Mouse (Mus musculus) midbrain, embryonic 16.5 days (tissue): ENCODE data around the gene 1700067P10Rik. TPM values are rescaled to one million over a fixed set of nuclear protein-coding genes. Genes with fewer than 3 reads are reported as not detected.

Experiments used
- ATAC-seq: fragments of 200-750 bp; cut with Nextera tagmentation; 2 replicates; pipeline ENCODE4 v1.8.0; 2017; ENCODE audit warnings: moderate TSS enrichment
- H3K27ac ChIP-seq: fragments of 300-500 bp; sonication (generic); 2 replicates; pipeline ENCODE4 v1.5.1; 2014; ENCODE audit warnings: mild to moderate bottlenecking, low read length, mixed read lengths
- H3K27me3 ChIP-seq: fragments of 300-500 bp; sonication (generic); 2 replicates; pipeline ENCODE4 v1.6.1; 2014; ENCODE audit warnings: low read depth, low read length, mixed read lengths; ENCODE audit not compliant: control insufficient read depth, insufficient read depth
- H3K36me3 ChIP-seq: fragments of 300-500 bp; sonication (generic); 2 replicates; pipeline ENCODE4 v1.6.1; 2014; ENCODE audit warnings: mild to moderate bottlenecking, low read length, moderate library complexity, mixed read lengths; ENCODE audit not compliant: control insufficient read depth, insufficient read depth
- H3K4me1 ChIP-seq: fragments of 300-500 bp; sonication (generic); 2 replicates; pipeline ENCODE4 v1.6.1; 2014; ENCODE audit warnings: mild to moderate bottlenecking, low read length, mixed read lengths; ENCODE audit not compliant: control insufficient read depth, insufficient read depth
- H3K4me2 ChIP-seq: fragments of 300-500 bp; sonication (generic); 2 replicates; pipeline ENCODE4 v1.6.1; 2014; ENCODE audit warnings: mild to moderate bottlenecking, low read length, mixed read lengths
- H3K4me3 ChIP-seq: fragments of 300-500 bp; sonication (generic); 2 replicates; pipeline ENCODE4 v1.5.1; 2014; ENCODE audit warnings: low read depth, mild to moderate bottlenecking, low read length, moderate library complexity, mixed read lengths
- H3K9ac ChIP-seq: fragments of 300-500 bp; sonication (generic); 2 replicates; pipeline ENCODE4 v1.6.1; 2014; ENCODE audit warnings: low read depth, low read length, mixed read lengths
- H3K9me3 ChIP-seq: fragments of 300-500 bp; sonication (generic); replicated peaks from 2 replicates; pipeline ENCODE4 v1.6.1; 2014; ENCODE audit warnings: mild to moderate bottlenecking, low read length, mixed read lengths; ENCODE audit not compliant: control insufficient read depth, poor library complexity, severe bottlenecking
- WGBS: fragments of 180-500 bp; shearing (Covaris S2); extraction: QIAGEN DNeasy Blood & Tissue Kit; methylation state at CpG from one replicate; pipeline ENCODE4 v1.1.7; 2014; 5-methylcytosine and 5-hydroxymethylcytosine counted together
- polyA plus RNA-seq: library from polyadenylated mRNA; unstranded; fragments of >200 nt; fragmentation: Nextera tagmentation; extraction: Ambion mirVana; gene quantifications from 2 replicates; pipeline ENCODE4 v1.2.1, GENCODE M21; 2015

Gene 1700067P10Rik
- not detected in 2 replicates for polyA plus RNA-seq

DNA sequence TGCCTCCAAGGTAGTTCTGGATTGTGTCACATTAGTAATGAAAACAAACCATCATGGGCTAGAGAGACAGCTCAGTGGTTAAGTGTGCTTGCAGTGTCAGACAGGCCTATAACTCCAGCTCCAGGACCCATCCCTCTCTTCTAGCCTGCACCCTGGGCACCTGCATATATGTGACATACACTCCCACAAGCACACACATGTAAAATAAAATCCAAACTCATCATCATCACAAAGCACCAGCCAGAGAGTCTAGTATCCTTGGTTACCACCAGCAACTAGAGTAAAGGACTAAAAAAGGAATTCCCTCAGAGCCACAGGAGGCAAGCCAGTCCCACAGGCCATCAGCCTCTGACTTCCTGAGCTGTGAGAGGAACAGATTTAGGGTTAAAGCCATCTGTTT is at the start of gene 1700067P10Rik:
Gene 1700067P10Rik (plus strand): TSS at position 301 of the 400 bp plus-strand sequence.
- H3K27me3 ChIP-seq = peaks cover 5% of the 10 kb centered on the region; the same call in 1 of the 2 replicates
- H3K9ac ChIP-seq = no peak within 1 kb of the TSS
- no peaks in the 10 kb centered on the region for H3K9me3 ChIP-seq
- no peak within 1 kb of the TSS for H3K4me2 ChIP-seq
- H3K27ac ChIP-seq = no peak within 1 kb of the TSS
- H3K36me3 ChIP-seq = no peaks in the 10 kb centered on the region
- no peaks in the 10 kb centered on the region; the same call in 1 of the 2 replicates for H3K4me1 ChIP-seq
- ATAC-seq = no peak
- no peak within 1 kb of the TSS for H3K4me3 ChIP-seq

DNA sequence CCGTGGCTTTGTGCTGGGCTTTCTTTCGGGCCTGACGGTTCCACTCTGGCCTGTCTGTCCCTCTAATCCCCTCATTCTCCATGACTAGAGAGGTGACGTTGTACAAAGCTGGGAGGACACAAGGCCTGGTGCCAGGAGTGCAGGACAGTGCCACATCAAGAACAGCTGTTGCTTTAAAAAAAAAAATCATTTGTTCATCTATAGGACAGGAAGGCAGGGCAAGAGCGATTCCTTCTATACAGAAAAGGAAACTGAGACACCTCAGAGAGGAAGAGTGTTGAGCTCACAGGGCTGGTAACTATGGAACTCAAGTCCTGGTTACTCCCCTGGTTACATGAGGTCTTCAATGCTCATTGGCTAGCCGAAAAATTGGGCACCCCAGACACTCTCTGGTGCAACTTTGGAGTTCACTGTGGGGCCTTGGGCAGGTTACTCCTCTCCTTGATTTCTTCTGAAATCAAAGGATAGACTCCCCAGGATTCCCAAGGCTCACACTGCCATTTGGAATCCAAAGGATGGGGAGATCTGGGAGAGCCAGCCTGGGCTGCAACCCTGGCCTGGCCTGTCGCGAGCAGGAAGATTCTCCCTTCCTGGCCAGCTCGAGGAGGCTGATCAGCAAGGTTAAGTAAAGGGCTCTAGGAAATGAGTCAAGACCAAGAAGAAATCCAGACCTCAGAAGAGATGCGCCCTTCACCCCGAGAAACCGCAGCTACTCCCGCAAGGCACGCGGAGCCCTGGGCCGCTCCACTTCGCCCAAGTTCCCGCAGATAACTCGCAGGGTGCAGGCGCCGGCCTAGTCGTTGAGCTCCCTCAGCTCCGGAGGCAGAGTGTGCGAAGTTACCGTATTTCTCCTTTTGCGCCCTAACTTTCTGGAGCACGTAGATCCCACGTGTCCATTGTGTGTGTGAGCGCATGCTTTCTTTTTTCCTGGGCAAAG is 47.5 kb upstream of the 1700067P10Rik start:
- WGBS = 5% methylated on average over 29 of the region's 29 CpGs
- Histone ChIP-seq H3K36me3 (no peaks in the 10 kb centered on the region), H3K9ac (no peak overlapping the region), H3K27ac (peak overlapping the region; percentile 1; the same call in 1 of the 2 replicates), H3K4me3 (no peak overlapping the region), H3K4me2 (peak overlapping the region; percentile 34), H3K27me3 (no peaks in the 10 kb centered on the region), H3K4me1 (no peaks in the 10 kb centered on the region), H3K9me3 (no peaks in the 10 kb centered on the region)
- peak; percentile 76 for ATAC-seq

DNA sequence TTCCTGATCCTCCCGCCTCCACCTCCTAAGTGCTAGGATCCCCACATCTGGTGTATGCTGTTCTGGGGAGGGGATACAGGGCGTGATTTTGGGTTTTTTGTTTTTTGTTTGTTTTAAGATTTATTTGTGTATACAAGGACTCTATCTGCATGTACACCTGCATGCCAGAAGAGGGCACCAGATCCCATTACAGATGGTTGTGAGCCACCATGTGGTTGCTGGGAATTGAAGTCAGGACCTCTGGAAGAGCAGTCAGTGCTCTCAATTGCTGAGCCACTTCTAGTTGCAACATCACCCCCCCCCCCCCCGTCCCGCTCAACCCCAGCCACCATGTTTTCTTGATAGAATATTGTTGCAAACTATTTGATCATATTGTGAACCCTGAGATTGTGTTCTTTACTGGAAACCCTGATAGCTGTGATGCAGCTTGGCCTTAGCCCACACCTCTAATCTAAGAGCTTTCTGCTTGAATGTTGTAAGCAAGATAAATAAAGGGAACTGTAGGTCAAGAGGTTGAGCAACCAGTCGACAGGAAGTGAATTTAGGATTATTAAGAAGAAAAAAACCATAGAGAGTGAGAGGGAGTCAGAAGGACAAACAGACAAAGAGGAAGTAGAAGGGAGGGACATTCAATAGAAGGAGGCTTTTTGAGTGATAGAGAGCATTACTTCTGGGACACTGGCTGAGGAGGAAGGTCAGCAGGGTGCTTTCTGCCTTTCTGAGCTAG is 45.8 kb upstream of the 1700067P10Rik start:
- H3K9ac ChIP-seq = no peak overlapping the region
- no peak overlapping the region for H3K27ac ChIP-seq
- no peaks in the 10 kb centered on the region for H3K9me3 ChIP-seq
- H3K4me2 ChIP-seq = no peak overlapping the region
- H3K4me1 ChIP-seq = no peaks in the 10 kb centered on the region
- no peaks in the 10 kb centered on the region for H3K36me3 ChIP-seq
- ATAC-seq = no peak
- WGBS = 81% methylated on average over 5 of the region's 5 CpGs
- no peaks in the 10 kb centered on the region for H3K27me3 ChIP-seq
- H3K4me3 ChIP-seq = no peak overlapping the region

DNA sequence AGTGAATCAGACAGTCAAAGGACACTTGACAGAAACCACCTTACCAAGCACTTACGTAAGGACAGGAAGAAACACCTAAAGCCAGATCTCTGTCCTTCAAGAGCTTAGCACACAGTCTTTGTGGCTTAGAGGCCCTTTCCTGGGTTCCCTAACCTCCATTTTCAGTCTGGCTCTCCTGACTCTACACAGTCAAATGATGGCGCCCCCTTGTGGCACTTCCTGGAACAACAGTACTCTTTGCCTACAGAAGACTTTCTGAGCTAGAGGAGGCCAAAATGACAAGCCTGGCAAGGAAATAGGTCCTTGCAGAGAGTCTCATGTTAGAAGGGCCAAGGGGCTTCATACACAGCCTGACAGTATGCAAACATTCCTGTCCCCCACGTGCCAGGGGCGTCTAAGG is 43.5 kb upstream of the 1700067P10Rik start:
- no peak for ATAC-seq
- 35% methylated on average over 4 of the region's 4 CpGs for WGBS
- Histone ChIP-seq H3K27ac (no peak overlapping the region), H3K36me3 (no peaks in the 10 kb centered on the region), H3K4me2 (no peak overlapping the region), H3K27me3 (no peaks in the 10 kb centered on the region), H3K9ac (no peak overlapping the region), H3K4me1 (no peaks in the 10 kb centered on the region), H3K4me3 (no peak overlapping the region), H3K9me3 (no peaks in the 10 kb centered on the region)

DNA sequence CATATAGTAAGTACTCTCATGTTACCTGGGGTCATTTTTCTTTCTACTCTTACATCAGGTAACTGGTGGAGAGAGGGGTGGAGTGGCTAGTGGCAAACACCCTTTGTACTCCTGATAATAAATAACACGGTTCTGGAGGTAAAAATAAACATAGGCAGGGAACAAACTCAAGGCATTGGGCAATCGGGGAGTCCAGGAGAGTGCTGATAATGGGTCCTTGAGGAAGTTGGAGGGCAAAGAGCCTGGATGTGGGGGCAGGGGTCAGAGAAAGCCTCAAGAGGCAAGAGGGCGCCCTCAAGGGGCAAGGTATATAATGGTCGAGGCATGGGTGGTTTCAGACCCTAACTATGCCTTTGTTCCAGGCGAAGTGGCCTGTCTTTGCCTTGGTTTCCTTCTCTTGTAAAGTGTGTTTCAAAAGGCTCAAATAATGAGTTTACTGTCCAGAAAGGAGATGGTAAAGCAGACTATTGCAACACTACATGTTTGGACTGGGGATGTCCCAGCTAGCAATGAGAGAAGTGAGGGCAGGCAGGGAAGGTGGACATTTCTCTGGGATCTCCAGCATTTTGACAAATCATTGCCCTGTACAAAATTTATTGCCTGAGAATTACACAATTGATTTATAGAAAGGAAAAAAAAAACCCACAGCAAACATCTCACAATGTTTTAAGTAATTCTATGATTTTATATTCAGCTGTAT is 37.3 kb upstream of the 1700067P10Rik start:
- H3K4me1 ChIP-seq = peaks cover 7% of the 10 kb centered on the region
- no peak for ATAC-seq
- H3K36me3 ChIP-seq = no peaks in the 10 kb centered on the region
- no peak overlapping the region for H3K27ac ChIP-seq
- H3K4me2 ChIP-seq = no peak overlapping the region
- H3K9me3 ChIP-seq = no peaks in the 10 kb centered on the region
- no peak overlapping the region for H3K4me3 ChIP-seq
- no peak overlapping the region for H3K9ac ChIP-seq
- 71% methylated on average over 5 of the region's 5 CpGs for WGBS
- no peaks in the 10 kb centered on the region for H3K27me3 ChIP-seq

DNA sequence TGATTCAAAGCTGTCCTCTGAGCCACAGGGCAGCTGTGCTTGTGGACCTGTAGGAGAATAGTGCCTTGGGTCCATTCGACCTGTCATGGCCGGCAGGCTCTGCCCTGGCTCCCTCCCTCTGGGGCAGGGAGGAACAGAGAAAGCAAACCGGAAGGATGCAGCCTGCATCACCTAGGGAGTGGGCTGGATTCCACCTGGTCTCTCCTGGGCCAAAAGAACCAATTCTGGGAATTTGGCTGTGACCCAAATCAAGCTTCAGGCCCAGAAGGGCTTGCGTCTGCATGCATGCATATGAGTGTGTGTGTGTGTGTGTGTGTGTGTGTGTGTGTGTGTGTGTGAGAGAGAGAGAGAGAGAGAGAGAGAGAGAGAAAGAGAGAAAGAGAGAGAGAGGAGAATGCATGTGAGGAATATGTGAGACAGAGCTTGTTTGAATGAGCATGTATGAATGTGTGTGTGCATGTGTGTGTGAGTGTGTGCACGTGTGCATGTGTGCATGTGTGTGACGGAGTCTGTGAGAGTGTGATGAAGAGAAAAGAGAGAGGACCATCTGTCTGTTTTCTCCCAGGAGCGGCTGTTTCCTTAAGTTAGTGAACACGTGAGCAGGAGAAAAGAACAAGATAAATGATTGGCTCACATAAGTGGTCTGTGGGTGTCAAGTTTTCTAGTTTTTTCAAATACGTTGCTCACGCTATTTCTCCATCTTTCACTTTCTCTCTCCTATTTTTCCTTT is 36.6 kb upstream of the 1700067P10Rik start:
- Histone ChIP-seq H3K9me3 (no peaks in the 10 kb centered on the region), H3K27ac (no peak overlapping the region), H3K4me2 (no peak overlapping the region), H3K9ac (no peak overlapping the region), H3K4me1 (peaks cover 13% of the 10 kb centered on the region), H3K36me3 (no peaks in the 10 kb centered on the region), H3K4me3 (no peak overlapping the region), H3K27me3 (no peaks in the 10 kb centered on the region)
- 77% methylated on average over 10 of the region's 10 CpGs for WGBS
- no peak for ATAC-seq

DNA sequence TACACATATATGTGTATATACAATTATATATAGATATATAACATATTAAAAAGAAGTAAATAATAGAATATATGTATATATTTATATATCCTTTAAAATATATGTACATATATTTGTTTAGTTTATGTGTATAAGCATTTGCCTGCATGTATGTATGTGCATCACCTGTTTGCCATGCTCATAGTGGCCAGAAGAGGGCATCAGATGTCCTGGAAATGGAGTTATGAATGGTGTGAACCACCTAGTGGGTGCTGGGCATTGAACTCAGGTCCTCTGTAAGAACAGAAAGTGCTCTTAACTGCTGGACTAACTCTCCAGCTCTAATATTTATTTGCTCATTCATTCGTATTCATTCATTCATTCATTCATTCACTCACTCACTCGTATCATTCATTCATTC is 35.5 kb upstream of the 1700067P10Rik start:
- Histone ChIP-seq H3K4me3 (no peak overlapping the region), H3K9me3 (no peaks in the 10 kb centered on the region), H3K4me1 (peaks cover 22% of the 10 kb centered on the region), H3K9ac (no peak overlapping the region), H3K4me2 (no peak overlapping the region), H3K27me3 (no peaks in the 10 kb centered on the region), H3K36me3 (no peaks in the 10 kb centered on the region), H3K27ac (no peak overlapping the region)
- WGBS = 75% methylated on average over 2 of the region's 2 CpGs
- ATAC-seq = no peak

DNA sequence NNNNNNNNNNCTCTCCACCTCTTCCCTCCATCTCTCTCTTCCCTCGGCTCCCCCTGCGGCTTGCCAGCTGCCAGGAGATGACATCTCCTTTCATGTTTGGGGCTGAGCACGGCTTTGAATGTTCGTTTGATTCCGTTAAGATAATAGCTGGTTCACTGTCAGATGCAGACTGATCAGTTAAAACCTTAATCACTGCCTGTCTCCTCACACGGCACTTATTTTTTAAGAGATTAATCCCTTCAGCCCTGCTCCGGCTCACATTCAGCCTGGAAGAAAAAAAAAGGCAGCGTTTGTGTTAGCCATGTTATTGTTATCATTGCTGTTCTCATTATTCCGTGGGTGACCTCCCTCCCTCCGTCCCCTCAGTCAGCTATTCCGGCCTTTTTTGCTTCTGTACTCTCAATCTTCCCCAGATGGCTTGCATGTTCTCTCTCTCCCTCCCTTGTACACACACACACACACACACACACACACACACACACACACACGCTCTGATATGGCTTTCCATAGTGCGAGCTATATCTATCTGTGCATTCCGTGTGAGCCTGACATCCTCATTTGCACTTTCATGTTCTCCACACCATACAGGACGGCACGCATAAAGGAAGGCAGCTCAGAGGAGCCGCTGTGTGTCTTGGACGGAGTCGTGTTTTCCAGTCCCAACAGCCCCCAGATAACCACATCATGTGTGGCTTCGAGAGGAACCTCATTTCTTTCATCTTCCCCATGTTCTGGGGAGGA is 33.9 kb upstream of the 1700067P10Rik start:
- peak overlapping the region; percentile 41; the same call in 1 of the 2 replicates for H3K9ac ChIP-seq
- 18% methylated on average over 20 of the region's 20 CpGs for WGBS
- peak; percentile 62 for ATAC-seq

More for the DNA sequence above, 33.9 kb upstream of the 1700067P10Rik start:
- Histone ChIP-seq H3K4me1 (peaks cover 22% of the 10 kb centered on the region), H3K36me3 (no peaks in the 10 kb centered on the region), H3K27me3 (no peaks in the 10 kb centered on the region), H3K4me2 (peak overlapping the region; percentile 42), H3K4me3 (no peak overlapping the region), H3K27ac (peak overlapping the region; percentile 60), H3K9me3 (no peaks in the 10 kb centered on the region)
